Mouse (Mus musculus): ENCODE data around the gene Dusp14.

DNA sequence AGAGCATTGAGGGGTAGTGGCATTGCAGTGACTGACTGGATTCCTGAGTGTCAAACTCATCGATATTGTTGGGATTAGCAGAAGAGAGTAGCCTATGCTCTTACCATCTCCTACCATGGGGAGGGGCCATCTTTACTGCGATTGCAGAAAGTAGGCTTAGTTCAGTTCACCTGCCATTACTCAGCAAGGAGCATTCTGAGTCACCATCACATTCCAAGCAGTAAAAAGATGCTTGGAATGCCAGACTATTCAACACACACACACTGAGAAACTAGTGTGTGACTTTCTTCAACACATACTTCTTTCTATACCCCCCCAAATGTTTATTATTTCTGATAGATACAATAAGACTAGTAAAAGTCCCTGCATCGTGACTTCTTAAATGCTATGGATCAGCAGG, 11.3 kb upstream of the Dusp14 start:
- TF ChIP-seq CTCF (IDR thresholded peaks at IDR 0.05; ENCODE audit: low read depth) (no peak), EP300 (IDR thresholded peaks at IDR 0.05; ENCODE audit: low read depth) (no peak)
